Mouse (Mus musculus) bone marrow, adult 2 months (tissue): ENCODE results near the gene Asic4.

Experiments
- CTCF ChIP-seq: fragments of 200-500 bp; IDR thresholded peaks from 2 replicates; pipeline ENCODE4 v1.5.1; 2011; ENCODE audit warnings: low read length, control low read depth; ENCODE audit not compliant: control insufficient read depth, insufficient read depth
- POLR2A ChIP-seq: fragments of 200-500 bp; IDR thresholded peaks from 2 replicates; pipeline ENCODE4 v1.6.1; 2011; ENCODE audit warnings: low read depth, mild to moderate bottlenecking, control low read depth, low read length, borderline replicate concordance; ENCODE audit not compliant: control insufficient read depth

GRCm38 (mm10) chr1:75504256-75505045 is 54.2 kb downstream of the Asic4 start:
- no peak for TF ChIP-seq CTCF
- no peak for TF ChIP-seq POLR2A
